Mouse (Mus musculus) neutrophil, adult 83 days (primary cell): ENCODE results near the gene Ddx46. TPM values are rescaled to one million over a fixed set of nuclear protein-coding genes. Genes with fewer than 3 reads are reported as not detected.

Source experiments
- total RNA-seq, 2 experiments: library from RNA; stranded (reverse); gene quantifications; one replicate each; pipeline ENCODE4 v1.2.4; 2023

Gene Ddx46
- total RNA-seq, result 10 to 100 TPM; 37.7 to 44.5 TPM

DNA sequence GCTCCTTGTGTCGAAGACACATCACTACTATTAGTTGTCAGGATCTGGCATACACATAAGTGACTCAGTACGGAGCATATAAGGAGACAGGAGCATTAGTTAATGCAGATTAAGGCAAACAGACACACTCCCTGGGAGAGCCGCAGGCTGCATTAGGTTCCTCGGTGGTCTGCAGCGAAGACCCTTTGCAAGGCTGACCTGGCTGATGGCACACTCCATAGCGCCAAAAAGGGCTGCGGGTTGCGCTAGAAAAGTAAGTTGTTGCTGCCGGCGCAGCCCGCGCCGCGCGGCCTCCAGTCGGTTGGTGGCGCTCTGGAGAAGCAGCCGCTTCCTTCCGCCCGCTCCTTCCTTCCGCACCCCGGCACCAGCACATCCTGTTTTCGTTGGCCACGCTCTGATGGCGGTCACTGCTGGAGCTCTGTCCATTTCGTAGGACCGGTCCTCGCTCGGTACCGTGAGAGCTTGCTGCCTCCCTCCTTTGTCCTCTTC is at the start of gene Ddx46:
TSS of gene Ddx46 (plus strand) at position 389 of the 489 bp plus-strand sequence.

DNA sequence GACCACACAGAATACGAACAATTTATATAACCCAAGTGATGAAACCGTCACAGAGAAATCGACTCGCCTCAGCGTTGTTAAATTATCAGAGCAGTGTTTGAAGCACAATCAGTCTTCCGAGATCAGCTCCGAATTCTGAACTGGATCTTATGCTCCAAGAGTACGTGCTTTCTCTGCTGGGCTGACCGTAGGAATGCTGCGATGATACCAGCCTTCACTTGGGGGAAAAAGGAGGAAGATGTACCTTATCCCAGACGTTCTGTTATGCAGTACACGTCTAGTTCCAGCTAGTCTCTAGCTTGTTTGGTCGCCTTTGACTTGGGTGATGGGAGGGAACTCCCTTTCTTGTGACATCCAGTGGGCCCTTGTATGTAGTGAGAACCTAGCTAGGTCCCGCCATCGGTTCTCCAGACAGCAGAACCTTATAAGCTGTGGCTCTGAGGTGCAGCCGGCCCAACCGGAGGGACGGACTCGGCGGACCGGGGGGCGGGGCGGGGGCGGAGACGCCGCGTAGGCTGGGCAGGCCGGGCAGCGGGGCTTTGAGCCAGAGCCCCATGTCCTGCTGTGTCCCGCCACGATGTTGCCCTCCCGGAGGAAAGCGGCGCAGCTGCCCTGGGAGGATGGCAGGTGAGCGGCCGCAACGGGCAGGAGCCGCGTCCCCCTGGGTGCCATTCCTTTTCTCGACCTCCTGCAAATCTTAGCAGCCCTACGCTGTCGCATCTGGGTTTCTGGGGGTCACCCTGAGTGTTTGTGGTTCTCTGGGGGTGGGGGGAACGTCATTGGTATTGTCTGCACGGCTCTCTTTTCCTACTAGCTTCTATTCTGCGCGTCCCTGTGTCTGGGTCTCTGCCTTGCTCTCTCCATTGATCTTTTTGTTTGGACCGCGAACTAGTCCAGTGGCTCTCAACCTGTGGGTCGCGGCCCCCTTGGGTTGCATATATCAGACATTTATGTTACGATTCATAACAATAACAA is 35.0 kb upstream of the Ddx46 start, which contains the start of gene B4galt7:
TSS of gene B4galt7 (plus strand) at position 331 of the 975 bp plus-strand sequence.

DNA sequence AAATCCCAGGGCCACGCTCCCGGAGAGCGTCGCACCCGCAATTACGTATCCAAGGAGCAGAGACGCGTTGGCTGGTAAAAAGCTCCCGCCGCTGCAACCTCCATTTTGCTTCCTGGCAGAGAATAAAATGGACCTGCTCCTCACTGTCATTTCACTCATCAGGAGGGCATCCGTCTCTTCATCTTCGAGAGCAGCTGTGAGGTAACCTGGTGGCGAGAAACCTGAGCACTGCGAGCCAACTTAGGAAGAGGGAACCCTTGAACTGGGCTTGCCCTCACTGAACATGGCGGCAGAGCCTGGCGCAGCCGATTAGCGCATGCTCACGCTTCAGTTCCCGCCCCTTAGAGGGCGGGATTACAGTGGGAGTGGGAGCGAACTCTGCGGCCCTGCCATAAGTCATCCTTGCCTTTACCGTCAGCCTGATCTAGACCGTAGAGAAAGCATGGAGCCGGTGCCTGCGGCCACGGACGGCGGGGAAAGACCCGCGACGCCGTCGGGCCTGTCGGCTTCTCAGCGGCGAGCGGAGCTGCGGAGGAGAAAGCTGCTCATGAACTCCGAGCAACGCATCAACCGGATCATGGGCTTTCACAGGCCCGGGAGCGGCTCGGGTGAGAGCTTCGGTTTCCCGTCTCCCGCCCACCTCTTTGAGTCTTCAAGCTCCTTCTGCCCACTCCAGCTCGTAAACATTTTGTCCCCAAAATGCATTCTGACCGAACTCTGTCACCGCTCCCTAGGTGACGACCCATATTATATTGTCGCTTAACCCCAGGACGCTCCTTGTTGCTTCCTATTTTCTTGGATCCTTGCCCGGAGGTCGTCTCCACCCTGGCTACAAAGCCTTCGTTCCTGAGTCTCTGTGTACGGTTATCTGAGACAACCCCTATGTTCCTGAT is 11.9 kb upstream of the Ddx46 start, which contains the start of gene Caml:
TSS of gene Caml (plus strand) at position 357 of the 893 bp plus-strand sequence.

DNA sequence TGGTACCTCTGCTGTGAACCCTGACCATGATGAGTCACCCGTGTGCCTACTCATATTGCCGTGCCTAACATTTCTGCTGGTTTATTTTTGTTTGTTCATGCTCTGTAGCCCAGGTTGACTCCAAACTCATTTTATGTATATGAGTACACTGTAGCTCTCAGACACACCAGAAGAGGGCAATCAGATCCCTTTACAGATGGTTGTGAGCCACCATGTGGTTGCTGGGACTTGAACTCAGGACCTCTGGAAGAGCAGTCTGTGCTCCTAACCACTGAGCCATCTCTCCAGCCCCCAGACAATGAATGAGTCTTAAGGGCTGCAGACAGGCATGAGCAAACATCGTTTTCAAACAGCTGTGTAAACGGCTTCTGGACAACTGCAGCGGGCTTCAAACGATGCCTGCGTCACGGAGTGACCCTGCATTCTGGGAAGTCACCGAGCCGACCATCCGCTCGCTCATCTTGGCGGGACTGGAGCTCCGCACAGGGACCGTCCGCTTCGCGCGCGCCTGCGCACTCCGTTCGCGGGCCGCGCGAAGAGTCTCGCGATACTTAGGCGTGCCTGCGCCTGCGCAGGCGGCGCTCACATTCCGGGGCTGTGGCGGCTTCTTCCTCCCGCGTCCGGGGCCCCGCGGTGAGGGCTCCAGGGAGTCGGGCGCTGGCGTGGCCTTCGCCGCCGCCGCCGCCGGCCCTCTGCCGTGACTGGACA is 57.9 kb downstream of the Ddx46 start, which contains the start of gene B230219D22Rik:
TSS of gene B230219D22Rik (plus strand) at position 590 of the 708 bp plus-strand sequence.

DNA sequence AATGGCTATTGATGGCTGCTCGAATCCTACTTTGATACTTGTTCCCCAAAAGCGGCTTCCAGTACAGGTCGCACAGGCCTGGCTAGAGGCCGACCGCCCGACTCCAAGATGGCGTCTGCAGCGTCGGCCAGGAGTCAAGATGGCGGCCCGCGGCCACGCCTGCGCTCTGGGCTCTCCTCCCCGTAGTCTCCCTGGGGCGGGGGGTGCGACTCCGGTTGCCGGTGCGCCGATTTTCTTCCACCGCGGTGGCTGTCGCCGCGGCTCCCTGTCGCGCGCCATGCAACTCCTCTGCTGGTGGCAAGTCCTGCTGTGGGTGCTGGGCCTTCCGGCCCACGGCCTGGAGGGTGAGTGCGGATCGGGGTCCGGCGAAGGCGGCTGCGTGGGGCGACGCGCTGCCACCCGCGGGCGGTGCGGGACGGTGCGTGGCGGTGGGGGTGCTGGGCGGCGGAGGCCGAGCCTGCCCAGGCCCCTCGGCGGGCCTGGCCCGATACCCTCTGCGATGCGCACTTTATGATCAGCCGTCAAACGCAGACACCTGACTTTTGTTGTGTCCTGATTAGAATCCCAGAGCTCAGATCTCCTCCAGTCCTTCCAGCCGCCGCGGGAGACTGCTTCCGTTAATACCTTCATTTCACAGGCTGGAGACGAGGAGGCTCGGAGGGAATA is 79.8 kb downstream of the Ddx46 start, which contains the start of gene Txndc15:
TSS of gene Txndc15 (plus strand) at position 150 of the 666 bp plus-strand sequence.

DNA sequence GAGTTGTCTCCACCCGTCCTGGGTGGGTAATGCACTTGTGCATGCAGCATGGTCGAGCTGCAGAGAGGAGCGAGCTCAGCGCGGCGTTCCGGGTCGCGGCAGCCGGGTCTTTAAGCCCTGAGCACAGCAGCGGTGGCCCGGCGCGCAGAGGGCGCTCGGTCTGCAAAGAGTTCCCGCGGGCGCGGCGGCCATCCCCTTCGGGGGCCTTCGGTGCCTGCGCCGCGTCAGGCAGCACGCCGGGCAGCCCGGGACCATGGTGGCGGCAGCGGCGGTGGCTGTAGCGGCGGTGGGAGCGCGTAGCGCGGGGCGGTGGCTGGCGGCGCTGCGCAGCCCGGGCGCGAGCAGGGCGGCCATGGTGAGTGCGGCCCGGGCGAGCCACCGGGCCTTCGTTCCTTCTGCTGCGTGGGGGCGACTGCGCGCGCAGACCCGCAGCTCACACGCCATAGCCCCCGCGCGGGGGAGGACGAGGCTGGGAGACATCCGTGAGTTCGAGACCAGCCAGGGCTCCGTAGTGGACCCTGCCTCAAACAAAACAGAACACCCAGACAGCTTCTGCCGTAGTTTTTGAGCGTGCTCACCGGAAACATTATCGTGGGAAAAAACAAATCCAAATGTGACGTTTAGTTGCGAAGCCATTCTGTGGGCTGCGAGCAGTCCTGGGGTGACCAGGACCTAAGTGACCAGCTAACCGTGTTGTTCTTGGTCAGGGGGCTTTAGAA is 92.5 kb downstream of the Ddx46 start, which contains the start of gene Pcbd2:
TSS of gene Pcbd2 (plus strand) at position 249 of the 719 bp plus-strand sequence.

Other genes starting within 250 kb of the Ddx46 start
- gene Slc34a1, start 236.8 kb upstream of the Ddx46 start, total RNA-seq, result not detected
- gene Pfn3, start 219.8 kb upstream of the Ddx46 start, total RNA-seq, result not detected
- gene F12, start 208.2 kb upstream of the Ddx46 start, total RNA-seq, result 1 to 10 TPM; 1.4 to 2.0 TPM
- 100 to 1,000 TPM; 194 to 214 TPM for gene Grk6, start 190.0 kb upstream of the Ddx46 start, total RNA-seq
- 1 to 10 TPM; 7.0 to 7.3 TPM for gene Prr7, start 170.8 kb upstream of the Ddx46 start, total RNA-seq
- gene Dbn1, start 146.9 kb upstream of the Ddx46 start, total RNA-seq, result under 1 TPM; 0.13 to 0.96 TPM
- gene Pdlim7, start 121.4 kb upstream of the Ddx46 start, total RNA-seq, result 100 to 1,000 TPM in 1 of 2 experiments, 10 to 100 TPM in 1; 92.0 to 120 TPM
- 100 to 1,000 TPM; 289 to 310 TPM for gene Dok3, start 105.7 kb upstream of the Ddx46 start, total RNA-seq
- gene Ddx41, start 98.4 kb upstream of the Ddx46 start, total RNA-seq, result 10 to 100 TPM; 35.8 to 41.1 TPM
- 10 to 100 TPM; 84.6 to 93.8 TPM for gene Fam193b, start 63.9 kb upstream of the Ddx46 start, total RNA-seq
- 10 to 100 TPM; 61.1 to 65.4 TPM for gene Tmed9, start 61.3 kb upstream of the Ddx46 start, total RNA-seq
- 10 to 100 TPM; 11.1 to 11.7 TPM for gene B4galt7, start 35.1 kb upstream of the Ddx46 start, total RNA-seq
- gene Caml, start 12.0 kb upstream of the Ddx46 start, total RNA-seq, result 1 to 10 TPM; 8.8 to 9.9 TPM
- 10 to 100 TPM; 21.7 to 24.4 TPM for gene B230219D22Rik, start 58.1 kb downstream of the Ddx46 start, total RNA-seq
- 10 to 100 TPM; 13.0 to 15.2 TPM for gene Txndc15, start 79.6 kb downstream of the Ddx46 start, total RNA-seq
- gene Pcbd2, start 92.3 kb downstream of the Ddx46 start, total RNA-seq, result 10 to 100 TPM; 44.2 to 44.7 TPM
- gene Catsper3, start 149.5 kb downstream of the Ddx46 start, total RNA-seq, result not detected
- gene Pitx1, start 201.2 kb downstream of the Ddx46 start, total RNA-seq, result not detected